Mouse (Mus musculus): Measurements from ENCODE around the gene Abl2. TPM values are rescaled to one million over a fixed set of nuclear protein-coding genes. Genes with fewer than 3 reads are reported as not detected.

The Abl2 gene
- polyA plus RNA-seq, 1 experiment from 2014 or later, result 3.9 TPM

- no peaks in the 10 kb centered on the region for H3K36me3 ChIP-seq
- H3K27me3 ChIP-seq, result no peaks in the 10 kb centered on the region
- H3K9ac ChIP-seq, result no peak overlapping the region
- ATAC-seq (ENCODE audit: borderline replicate concordance, extremely low read depth, low FRiP score, low TSS enrichment), result no peak
- no peak overlapping the region for H3K4me3 ChIP-seq
- 8% methylated on average over 1 of the region's 1 CpGs for WGBS
- H3K9me3 ChIP-seq, result no peaks in the 10 kb centered on the region
- H3K4me1 ChIP-seq, result 0 out of 2 replicates have a peak, but pooled peaks cover 10% of the 10 kb centered on the region
- no peak overlapping the region for H3K27ac ChIP-seq
- no peak overlapping the region for H3K4me2 ChIP-seq
These were observed 31.8 kb downstream of the Abl2 start for GRCm38 (mm10) chr1:156590357-156590756.

- WGBS, result 72% methylated on average over 5 of the region's 5 CpGs
- no peaks in the 10 kb centered on the region for H3K27me3 ChIP-seq
- H3K4me2 ChIP-seq, result no peak overlapping the region
- ATAC-seq (ENCODE audit: borderline replicate concordance, extremely low read depth, low FRiP score, low TSS enrichment), result no peak
- no peak overlapping the region for H3K4me3 ChIP-seq
- H3K4me1 ChIP-seq, result 0 out of 2 replicates have a peak, but pooled peaks cover 10% of the 10 kb centered on the region
- no peaks in the 10 kb centered on the region for H3K9me3 ChIP-seq
- H3K36me3 ChIP-seq, result no peaks in the 10 kb centered on the region
- H3K27ac ChIP-seq, result no peak overlapping the region
- H3K9ac ChIP-seq, result no peak overlapping the region
These were observed 34.7 kb downstream of the Abl2 start for GRCm38 (mm10) chr1:156593267-156593666.

GRCm38 (mm10) chr1:156597089-156597488 is 38.5 kb downstream of the Abl2 start:
- Histone ChIP-seq H3K4me1 (no peaks in the 10 kb centered on the region), H3K9ac (no peak overlapping the region), H3K27me3 (no peaks in the 10 kb centered on the region), H3K9me3 (no peaks in the 10 kb centered on the region), H3K27ac (no peak overlapping the region), H3K4me2 (no peak overlapping the region), H3K4me3 (no peak overlapping the region), H3K36me3 (no peaks in the 10 kb centered on the region)
- WGBS, result 88% methylated on average over 4 of the region's 4 CpGs
- no peak for ATAC-seq (ENCODE audit: borderline replicate concordance, extremely low read depth, low FRiP score, low TSS enrichment)

GRCm38 (mm10) chr1:156602545-156602944 is 44.0 kb downstream of the Abl2 start:
- H3K4me3 ChIP-seq, result no peak overlapping the region
- no peak overlapping the region for H3K4me2 ChIP-seq
- no peaks in the 10 kb centered on the region for H3K27me3 ChIP-seq
- no peaks in the 10 kb centered on the region for H3K36me3 ChIP-seq
- no peak overlapping the region for H3K27ac ChIP-seq
- WGBS, result 78% methylated on average over 3 of the region's 3 CpGs
- no peak overlapping the region for H3K9ac ChIP-seq
- H3K9me3 ChIP-seq, result no peaks in the 10 kb centered on the region
- H3K4me1 ChIP-seq, result 0 out of 2 replicates have a peak, but pooled peaks cover 6% of the 10 kb centered on the region
- no peak for ATAC-seq (ENCODE audit: borderline replicate concordance, extremely low read depth, low FRiP score, low TSS enrichment)

GRCm38 (mm10) chr1:156605094-156605866 is 46.7 kb downstream of the Abl2 start:
- Histone ChIP-seq H3K4me2 (no peak overlapping the region), H3K4me1 (0 out of 2 replicates have a peak, but pooled peaks cover 6% of the 10 kb centered on the region), H3K4me3 (no peak overlapping the region), H3K9ac (no peak overlapping the region), H3K36me3 (no peaks in the 10 kb centered on the region), H3K27me3 (no peaks in the 10 kb centered on the region), H3K27ac (no peak overlapping the region), H3K9me3 (no peaks in the 10 kb centered on the region)
- 65% methylated on average over 12 of the region's 12 CpGs for WGBS
- no peak for ATAC-seq (ENCODE audit: borderline replicate concordance, extremely low read depth, low FRiP score, low TSS enrichment)

- H3K9me3 ChIP-seq, result no peaks in the 10 kb centered on the region
- H3K9ac ChIP-seq, result no peak overlapping the region
- ATAC-seq (ENCODE audit: borderline replicate concordance, extremely low read depth, low FRiP score, low TSS enrichment), result no peak
- 0 out of 2 replicates have a peak, but pooled peaks cover 6% of the 10 kb centered on the region for H3K4me1 ChIP-seq
- no peaks in the 10 kb centered on the region for H3K36me3 ChIP-seq
- no peak overlapping the region for H3K4me3 ChIP-seq
- no peaks in the 10 kb centered on the region for H3K27me3 ChIP-seq
- H3K4me2 ChIP-seq, result no peak overlapping the region
- no peak overlapping the region for H3K27ac ChIP-seq
- WGBS, result 80% methylated on average over 2 of the region's 2 CpGs
These were observed 47.4 kb downstream of the Abl2 start for GRCm38 (mm10) chr1:156605940-156606339.

- 91% methylated on average over 2 of the region's 2 CpGs for WGBS
These were observed 49.9 kb downstream of the Abl2 start for GRCm38 (mm10) chr1:156608496-156608895.

GRCm38 (mm10) chr1:156610257-156610656 is 51.7 kb downstream of the Abl2 start:
- Histone ChIP-seq H3K9me3 (no peaks in the 10 kb centered on the region), H3K27me3 (no peaks in the 10 kb centered on the region), H3K36me3 (no peaks in the 10 kb centered on the region), H3K9ac (no peak overlapping the region), H3K27ac (no peak overlapping the region), H3K4me2 (no peak overlapping the region), H3K4me1 (peaks cover 14% of the 10 kb centered on the region), H3K4me3 (no peak overlapping the region)
- no peak for ATAC-seq (ENCODE audit: borderline replicate concordance, extremely low read depth, low FRiP score, low TSS enrichment)
- WGBS, result 73% methylated on average over 1 of the region's 1 CpGs

More at GRCm38 (mm10) chr1:156608496-156608895, 49.9 kb downstream of the Abl2 start:
- Histone ChIP-seq H3K9ac (no peak overlapping the region), H3K4me2 (no peak overlapping the region), H3K36me3 (no peaks in the 10 kb centered on the region), H3K4me3 (no peak overlapping the region), H3K27me3 (no peaks in the 10 kb centered on the region), H3K4me1 (0 out of 2 replicates have a peak, but pooled peaks cover 6% of the 10 kb centered on the region), H3K9me3 (no peaks in the 10 kb centered on the region), H3K27ac (no peak overlapping the region)
- ATAC-seq (ENCODE audit: borderline replicate concordance, extremely low read depth, low FRiP score, low TSS enrichment), result no peak

GRCm38 (mm10) chr1:156613855-156614530 is 55.4 kb downstream of the Abl2 start:
- ATAC-seq (ENCODE audit: borderline replicate concordance, extremely low read depth, low FRiP score, low TSS enrichment), result no peak; the same call in 1 of the 2 replicates
- peak overlapping the region; percentile 30 for H3K27ac ChIP-seq

GRCm38 (mm10) chr1:156614710-156615109 is 56.1 kb downstream of the Abl2 start:
- H3K27ac ChIP-seq, result no peak overlapping the region
- H3K27me3 ChIP-seq, result no peaks in the 10 kb centered on the region
- no peaks in the 10 kb centered on the region for H3K36me3 ChIP-seq
- H3K4me1 ChIP-seq, result peaks cover 35% of the 10 kb centered on the region
- H3K9ac ChIP-seq, result no peak overlapping the region
- H3K9me3 ChIP-seq, result no peaks in the 10 kb centered on the region
- H3K4me2 ChIP-seq, result no peak overlapping the region
- 79% methylated on average over 1 of the region's 1 CpGs for WGBS
- ATAC-seq (ENCODE audit: borderline replicate concordance, extremely low read depth, low FRiP score, low TSS enrichment), result no peak
- no peak overlapping the region for H3K4me3 ChIP-seq

More at GRCm38 (mm10) chr1:156613855-156614530, 55.4 kb downstream of the Abl2 start:
- no peaks in the 10 kb centered on the region for H3K9me3 ChIP-seq
- H3K4me2 ChIP-seq, result no peak overlapping the region
- no peaks in the 10 kb centered on the region for H3K27me3 ChIP-seq
- H3K4me3 ChIP-seq, result no peak overlapping the region
- no peaks in the 10 kb centered on the region for H3K36me3 ChIP-seq
- no peak overlapping the region for H3K9ac ChIP-seq
- peaks cover 35% of the 10 kb centered on the region for H3K4me1 ChIP-seq
- WGBS, result 36% methylated on average over 9 of the region's 9 CpGs

GRCm38 (mm10) chr1:156615381-156616133 is 57.0 kb downstream of the Abl2 start:
- H3K4me2 ChIP-seq, result peak overlapping the region; percentile 48
- H3K4me1 ChIP-seq, result peaks cover 42% of the 10 kb centered on the region
- H3K4me3 ChIP-seq, result peak overlapping the region; percentile 25
- no peaks in the 10 kb centered on the region for H3K27me3 ChIP-seq
- no peaks in the 10 kb centered on the region for H3K9me3 ChIP-seq
- 20% methylated on average over 13 of the region's 13 CpGs for WGBS
- H3K9ac ChIP-seq, result no peak overlapping the region
- H3K27ac ChIP-seq, result peak overlapping the region; percentile 59
- peak; percentile 79 for ATAC-seq (ENCODE audit: borderline replicate concordance, extremely low read depth, low FRiP score, low TSS enrichment)
- no peaks in the 10 kb centered on the region for H3K36me3 ChIP-seq

Measured in lung, embryonic 15.5 days (tissue).